30 mouse cellular contexts compared by ENCODE assay signal in the genomic region with DNA sequence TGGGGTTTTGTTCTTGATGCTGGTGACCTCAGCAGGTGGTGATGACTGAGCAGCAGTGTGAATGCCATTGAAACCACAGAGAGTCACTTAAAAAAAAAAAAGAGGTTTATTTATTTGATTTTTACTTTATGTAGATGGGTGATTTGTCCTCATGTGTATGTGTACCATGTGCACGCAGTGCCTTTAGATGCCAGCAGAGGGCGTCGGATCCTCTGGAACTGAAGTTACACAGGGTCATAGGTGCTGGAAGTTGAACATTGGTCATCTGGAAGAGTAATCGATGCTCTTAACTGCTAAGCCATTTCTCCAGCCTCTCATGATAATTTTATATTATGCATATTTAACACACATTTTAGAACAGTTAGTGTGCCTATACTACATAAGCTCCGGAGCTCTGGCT. TPM values are rescaled to one million over a fixed set of nuclear protein-coding genes. Genes with fewer than 3 reads are reported as not detected.
DNase-seq lines count a peak whose midpoint lies in the region; ATAC-seq and TF ChIP-seq lines count a peak whose summit lies in the region.
"Had no signal": no experiment of that assay in that cellular context is flagged by ENCODE, and none has a peak within 500 bp of the region (broad histone marks: within the 10 kb centered on the region; RNA-seq: fewer than 3 reads in every experiment).

No protein-coding gene starts in this region.

- no peaks in the 10 kb centered on the region for H3K36me3 ChIP-seq in hindbrain, postnatal 0 days (ENCODE audit: insufficient read depth, low read length)
- H3K36me3 ChIP-seq in hindbrain, embryonic 10.5 days: no peaks in the 10 kb centered on the region
- H3K36me3 ChIP-seq in lung, postnatal 0 days (ENCODE audit: insufficient read depth, low read length): no peaks in the 10 kb centered on the region
- H3K36me3 ChIP-seq in ES-E14 (ENCODE audit: control insufficient read depth, insufficient read depth, low read length, poor library complexity, severe bottlenecking): no peaks in the 10 kb centered on the region
- H3K36me3 ChIP-seq: embryonic facial prominence, embryonic 15.5 days; forebrain, embryonic 15.5 days; heart, embryonic 12.5 days; hindbrain, embryonic 13.5 days; lung, embryonic 15.5 days; midbrain, embryonic 13.5 days had no signal

- H3K4me1 ChIP-seq in hindbrain, postnatal 0 days (ENCODE audit: insufficient read depth, low read length): no peaks in the 10 kb centered on the region
- peaks cover 10% of the 10 kb centered on the region for H3K4me1 ChIP-seq in hindbrain, embryonic 10.5 days (replicated peaks)
- no peaks in the 10 kb centered on the region; the same call in 1 of the 2 replicates for H3K4me1 ChIP-seq in lung, postnatal 0 days (ENCODE audit: insufficient read depth, low read depth, low read length)
- H3K4me1 ChIP-seq in ES-E14 (ENCODE audit: control insufficient read depth in 2 of 2, insufficient read depth in 2 of 2, low read length in 2 of 2, poor library complexity in 1 of 2): no peaks in the 10 kb centered on the region

- 89% methylated on average over 5 of the region's 5 CpGs for WGBS in hindbrain, postnatal 0 days
- WGBS in hindbrain, embryonic 10.5 days: 83% methylated on average over 5 of the region's 5 CpGs
- 80% methylated on average over 5 of the region's 5 CpGs for WGBS in lung, postnatal 0 days

- no peaks in the 10 kb centered on the region for H3K9me3 ChIP-seq in hindbrain, postnatal 0 days (ENCODE audit: low read length)
- 0 out of 2 replicates have a peak, but pooled peaks cover 4% of the 10 kb centered on the region for H3K9me3 ChIP-seq in hindbrain, embryonic 10.5 days
- no peaks in the 10 kb centered on the region for H3K9me3 ChIP-seq in lung, postnatal 0 days (ENCODE audit: low read length)
- no peaks in the 10 kb centered on the region for H3K9me3 ChIP-seq in ES-E14 (ENCODE audit: control insufficient read depth, insufficient read depth, low read depth, low read length)
- H3K9me3 ChIP-seq: embryonic facial prominence, embryonic 15.5 days; forebrain, embryonic 15.5 days; heart, embryonic 12.5 days; hindbrain, embryonic 13.5 days; lung, embryonic 15.5 days; midbrain, embryonic 13.5 days had no signal

- TF ChIP-seq CTCF in hindbrain, postnatal 0 days (IDR thresholded peaks at IDR 0.05; ENCODE audit: low read depth): peak; percentile 33
- 0 out of 2 replicates have a peak, but pooled peaks have one; percentile 10 for TF ChIP-seq CTCF in lung, postnatal 0 days (IDR thresholded peaks at IDR 0.05)

- no peak overlapping the region for H3K4me2 ChIP-seq in hindbrain, postnatal 0 days (ENCODE audit: low read depth, low read length)
- H3K4me2 ChIP-seq in lung, postnatal 0 days (replicated peaks; ENCODE audit: low read depth, low read length): no peak overlapping the region
- H3K4me2 ChIP-seq: embryonic facial prominence, embryonic 15.5 days; forebrain, embryonic 15.5 days; heart, embryonic 12.5 days; hindbrain, embryonic 13.5 days; lung, embryonic 15.5 days; midbrain, embryonic 13.5 days had no signal

- no peak overlapping the region for H3K4me3 ChIP-seq in hindbrain, postnatal 0 days (ENCODE audit: low read length)
- H3K4me3 ChIP-seq in hindbrain, embryonic 10.5 days: no peak overlapping the region
- no peak overlapping the region for H3K4me3 ChIP-seq in lung, postnatal 0 days (ENCODE audit: low read depth, low read length)
- no peak overlapping the region for H3K4me3 ChIP-seq in ES-E14 (ENCODE audit: insufficient read depth in 1 of 2, low read depth in 1 of 2, low read length in 2 of 2, poor library complexity in 1 of 2, severe bottlenecking in 1 of 2)
- H3K4me3 ChIP-seq: embryonic facial prominence, embryonic 15.5 days; forebrain, embryonic 15.5 days; heart, embryonic 12.5 days; hindbrain, embryonic 13.5 days; lung, embryonic 15.5 days; midbrain, embryonic 13.5 days had no signal

- no peak overlapping the region for H3K27ac ChIP-seq in hindbrain, postnatal 0 days
- H3K27ac ChIP-seq in hindbrain, embryonic 10.5 days: no peak overlapping the region
- H3K27ac ChIP-seq in lung, postnatal 0 days (ENCODE audit: low read length): no peak overlapping the region
- no peak overlapping the region for H3K27ac ChIP-seq in ES-E14 (ENCODE audit: insufficient read depth, low read depth, low read length, poor library complexity, severe bottlenecking)
- H3K27ac ChIP-seq: embryonic facial prominence, embryonic 15.5 days; forebrain, embryonic 15.5 days; hindbrain, embryonic 13.5 days; kidney, postnatal 0 days; lung, embryonic 15.5 days; midbrain, embryonic 13.5 days had no signal

- no peak for DNase-seq in hindbrain, postnatal 0 days (ENCODE audit: low spot score)
- DNase-seq in hindbrain, embryonic 10.5 days (ENCODE audit: low spot score): no peak
- no peak for DNase-seq in lung, postnatal 0 days (ENCODE audit: low spot score)
- DNase-seq in lung, postnatal 4 days: no peak
- no peak for DNase-seq in ES-E14 (ENCODE audit: low read depth, low spot score)
- no peak for DNase-seq in kidney, adult 11 months
- no peak for DNase-seq in spleen, adult 18-20 months
- DNase-seq: adrenal gland, postnatal 36 days; cerebellum, adult 11 months; cerebellum, adult 9-11 months; gastrocnemius, postnatal 10 days; heart, adult 11 months; heart, postnatal 14 days; kidney, adult 2 months; thymus, postnatal 36 days had no signal

- no peak for TF ChIP-seq EP300 in lung, postnatal 0 days (IDR thresholded peaks at IDR 0.05)

- in situ Hi-C loops in ES-E14 (cut with MboI; ENCODE audit: low sequenced_read_pairs in 2 of 2, unreplicated experiment in 2 of 2): loop anchor here in 1 of 2 experiments (25.0 kb wide), 2 partner anchors 338 to 488 kb away; no protein-coding TSS in a partner anchor

- ATAC-seq in hindbrain, postnatal 0 days: no peak
- no peak for ATAC-seq in lung, postnatal 0 days
- ATAC-seq: CD4-positive, CD25-positive, alpha-beta regulatory T cell, adult 4 months; forebrain, embryonic 15.5 days; inflammation-experienced regulatory T-cells, adult 6 months; midbrain, embryonic 13.5 days had no signal

- no peak overlapping the region for H3K9ac ChIP-seq in hindbrain, postnatal 0 days (replicated peaks; ENCODE audit: low read length)
- no peak overlapping the region for H3K9ac ChIP-seq in lung, postnatal 0 days (replicated peaks; ENCODE audit: low read depth)
- no peak overlapping the region for H3K9ac ChIP-seq in ES-E14 (ENCODE audit: insufficient read depth, low read depth, low read length, poor library complexity, severe bottlenecking)
- H3K9ac ChIP-seq: embryonic facial prominence, embryonic 15.5 days; forebrain, embryonic 15.5 days; heart, embryonic 12.5 days; hindbrain, embryonic 13.5 days; lung, embryonic 15.5 days; midbrain, embryonic 13.5 days had no signal

- H3K27me3 ChIP-seq in hindbrain, postnatal 0 days (ENCODE audit: insufficient read depth, low read length): peaks cover 33% of the 10 kb centered on the region
- H3K27me3 ChIP-seq in hindbrain, embryonic 10.5 days (ENCODE audit: insufficient read depth, poor library complexity, severe bottlenecking): peaks cover 86% of the 10 kb centered on the region
- peaks cover 38% of the 10 kb centered on the region for H3K27me3 ChIP-seq in lung, postnatal 0 days (replicated peaks; ENCODE audit: insufficient read depth, low read length)

TF ChIP-seq in ES-E14, 5 proteins besides CTCF, POLR2A, EP300 and RAD21:
- TF ChIP-seq ZC3H11A (IDR thresholded peaks at IDR 0.05; ENCODE audit: borderline replicate concordance, low read depth, low read length): peak; percentile 42; the same call in 1 of the 2 replicates
- no peak for TF ChIP-seq CHD2 (IDR thresholded peaks at IDR 0.05; ENCODE audit: low read depth, low read length)

RNA-seq across cellular contexts. Expression of gene Barx1, which starts 11.8 kb away (rescaled TPM):
- not detected in 2 replicates for total RNA-seq in hindbrain, postnatal 0 days (2014; rRNA removed)
- not detected in 2 replicates for polyA plus RNA-seq in hindbrain, postnatal 0 days (2015; fragmentation: Nextera tagmentation; extraction: Ambion mirVana)
- polyA plus RNA-seq in hindbrain, embryonic 10.5 days (2016; fragmentation: Nextera tagmentation; extraction: Ambion mirVana): 2.9 TPM in 2 replicates
- not detected in 2 replicates for polyA plus RNA-seq in lung, postnatal 0 days (2015; fragmentation: Nextera tagmentation; extraction: Ambion mirVana)
- total RNA-seq in ES-E14 (2012; rRNA removed): 1.6 and 2.4 TPM in 2 replicates
- total RNA-seq: adrenal gland, adult 18-20 months; adrenal gland, postnatal 36 days; common myeloid progenitor, adult 5-6 weeks; gastrocnemius, postnatal 10 days; heart, postnatal 14 days; layer of hippocampus, postnatal 14 days; liver, adult 2 months had no signal
- polyA plus RNA-seq: CD4-positive, CD25-positive, alpha-beta regulatory T cell, adult 4 months; forebrain, embryonic 15.5 days; hindbrain, embryonic 13.5 days; inflammation-experienced regulatory T-cells, adult 6 months; kidney, adult 2 months; kidney, postnatal 0 days; large intestine, adult 2 months; liver, adult 2 months; neural tube, embryonic 11.5 days had no signal

RNA-seq across cellular contexts. Expression of gene Ptpdc1, which starts 49.1 kb away (rescaled TPM):
- 16.3 and 30.8 TPM in 2 replicates for total RNA-seq in hindbrain, postnatal 0 days (2014; rRNA removed)
- 13.0 and 13.5 TPM in 2 replicates for polyA plus RNA-seq in hindbrain, postnatal 0 days (2015; fragmentation: Nextera tagmentation; extraction: Ambion mirVana)
- polyA plus RNA-seq in hindbrain, embryonic 10.5 days (2016; fragmentation: Nextera tagmentation; extraction: Ambion mirVana): 7.6 and 9.6 TPM in 2 replicates
- 6.2 and 6.3 TPM in 2 replicates for polyA plus RNA-seq in lung, postnatal 0 days (2015; fragmentation: Nextera tagmentation; extraction: Ambion mirVana)
- total RNA-seq in ES-E14 (2012; rRNA removed): 5.2 and 6.4 TPM in 2 replicates
